Mouse (Mus musculus) liver, postnatal 0 days (tissue): ENCODE measurements around the gene Dthd1. TPM values are rescaled to one million over a fixed set of nuclear protein-coding genes. Genes with fewer than 3 reads are reported as not detected.
A peak's percentile ranks its signal among the peaks of the same experiment; 100 is the strongest.

Experiments
- ATAC-seq: fragments of 200-750 bp; cut with Nextera tagmentation; 2 replicates; pipeline ENCODE4 v1.8.0; 2017; ENCODE audit warnings: mild to moderate bottlenecking, moderate library complexity
- DNase-seq: peaks from one replicate; pipeline ENCODE4 v3.0.0-alpha.2; 2016
- H3K27ac ChIP-seq: fragments of 300-500 bp; sonication (generic); 2 replicates; pipeline ENCODE4 v1.5.1; 2014; ENCODE audit warnings: antibody characterized with exemption, moderate library complexity, mild to moderate bottlenecking, low read depth
- H3K27me3 ChIP-seq: fragments of 300-500 bp; sonication (generic); 2 replicates; pipeline ENCODE4 v1.6.1; 2014; ENCODE audit warnings: low read length, control low read depth, mixed read lengths; ENCODE audit not compliant: insufficient read depth
- H3K36me3 ChIP-seq: fragments of 300-500 bp; sonication (generic); replicated peaks from 2 replicates; pipeline ENCODE4 v1.6.1; 2014; ENCODE audit warnings: mild to moderate bottlenecking, control low read depth, low read length, moderate library complexity, mixed read lengths; ENCODE audit not compliant: insufficient read depth
- H3K4me1 ChIP-seq: fragments of 300-500 bp; sonication (generic); 2 replicates; pipeline ENCODE4 v1.6.1; 2014; ENCODE audit warnings: antibody characterized with exemption, mild to moderate bottlenecking, control low read depth; ENCODE audit not compliant: insufficient read depth
- H3K4me2 ChIP-seq: fragments of 300-500 bp; sonication (generic); 2 replicates; pipeline ENCODE4 v1.6.1; 2014; ENCODE audit warnings: low read depth, mild to moderate bottlenecking, low read length, moderate library complexity, mixed read lengths
- H3K4me3 ChIP-seq: fragments of 300-500 bp; sonication (generic); 2 replicates; pipeline ENCODE4 v1.5.1; 2014; ENCODE audit warnings: low read depth, low read length
- H3K9ac ChIP-seq: fragments of 300-500 bp; sonication (generic); replicated peaks from 2 replicates; pipeline ENCODE4 v1.6.1; 2014; ENCODE audit warnings: mild to moderate bottlenecking, moderate library complexity
- H3K9me3 ChIP-seq: fragments of 300-500 bp; sonication (generic); 2 replicates; pipeline ENCODE4 v1.6.1; 2016; ENCODE audit warnings: mild to moderate bottlenecking, control low read depth, low read length, mixed read lengths
- CTCF ChIP-seq: sonication (generic); IDR thresholded peaks from 2 replicates; pipeline ENCODE4 v1.5.1; 2016; ENCODE audit warnings: antibody characterized with exemption, low read depth
- EP300 ChIP-seq: IDR thresholded peaks from 2 replicates; pipeline ENCODE4 v1.6.1; 2016; ENCODE audit warnings: antibody characterized with exemption, low read depth, mild to moderate bottlenecking
- WGBS: fragments of 180-500 bp; shearing (Covaris S2); extraction: QIAGEN DNeasy Blood & Tissue Kit; methylation state at CpG from one replicate; pipeline ENCODE4 v1.1.7; 2014; ENCODE audit not compliant: insufficient replicate concordance; 5-methylcytosine and 5-hydroxymethylcytosine counted together
- polyA plus RNA-seq: library from polyadenylated mRNA; unstranded; fragments of >200 nt; fragmentation: Nextera tagmentation; extraction: Ambion mirVana; gene quantifications from 2 replicates; pipeline ENCODE4 v1.2.1, GENCODE M21; 2015

Dthd1 gene
- not detected in 2 replicates for polyA plus RNA-seq

DNA sequence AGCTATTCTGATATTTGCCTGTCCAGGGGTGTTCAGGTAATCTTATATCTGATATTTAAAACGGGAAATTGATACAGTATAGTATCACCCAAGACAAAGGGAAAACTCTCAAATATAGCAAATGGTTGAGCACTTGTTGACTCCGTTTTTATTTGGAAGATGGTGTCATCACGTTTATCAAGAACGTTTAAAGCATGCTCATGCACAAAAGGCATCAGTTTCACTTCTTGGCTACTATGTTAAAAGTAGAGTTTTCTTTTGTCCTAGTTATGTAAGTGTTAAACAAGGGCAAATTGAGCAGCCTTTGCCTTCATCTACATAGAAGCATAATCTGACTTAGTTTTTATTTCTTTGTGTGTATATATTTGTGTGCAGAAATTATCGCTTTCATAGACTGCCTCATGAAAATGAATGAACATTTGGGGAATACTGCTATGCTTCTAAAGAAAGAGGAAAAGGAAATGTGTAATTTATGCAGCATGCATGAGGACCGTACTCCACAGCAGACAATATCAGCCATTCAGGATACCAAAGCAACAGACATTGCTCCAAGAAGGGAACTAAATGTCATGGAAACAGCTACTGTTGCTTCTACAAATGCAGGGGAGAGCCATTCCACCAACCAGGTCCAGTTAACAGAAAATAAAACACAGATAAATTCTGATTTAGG lies at the start of gene Dthd1:
Gene Dthd1, plus strand, starts transcription at position 422 of the 670 bp plus-strand sequence.
- H3K27me3 ChIP-seq = no peaks in the 10 kb centered on the region
- ATAC-seq = no peak

DNA sequence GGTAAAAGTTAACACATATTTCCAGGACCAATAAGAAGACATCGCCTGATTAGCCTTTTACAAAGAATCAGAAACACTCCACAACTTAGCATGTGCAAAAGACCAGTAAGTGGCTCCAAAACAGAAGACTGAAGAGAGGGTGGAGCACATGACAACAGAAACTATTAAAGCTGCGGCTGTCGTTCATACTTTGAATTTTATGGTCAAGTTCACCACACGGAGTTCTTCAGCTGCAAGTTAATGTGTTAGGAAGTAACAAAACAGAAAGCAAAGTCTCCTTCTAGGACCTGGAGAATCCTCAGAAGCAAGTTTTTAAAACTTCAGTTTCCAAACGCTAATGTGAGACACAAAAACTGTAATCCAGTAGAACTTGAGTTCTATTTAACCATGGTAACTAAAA lies 49.5 kb upstream of the Dthd1 start:
- ATAC-seq (no peak), DNase-seq (no peak)
- TF ChIP-seq CTCF (no peak), EP300 (no peak)
- Histone ChIP-seq H3K4me1 (peaks cover 16% of the 10 kb centered on the region), H3K27me3 (no peaks in the 10 kb centered on the region), H3K36me3 (no peaks in the 10 kb centered on the region), H3K9me3 (no peaks in the 10 kb centered on the region), H3K4me2 (peak overlapping the region; percentile 71; the same call in 1 of the 2 replicates), H3K27ac (peak overlapping the region; percentile 20; the same call in 1 of the 2 replicates), H3K4me3 (no peak overlapping the region), H3K9ac (no peak overlapping the region)
- WGBS = 74% methylated on average over 5 of the region's 5 CpGs

More for the DNA sequence above, at the start of gene Dthd1:
- Histone ChIP-seq H3K36me3 (no peaks in the 10 kb centered on the region), H3K4me2 (no peak within 1 kb of the TSS), H3K4me3 (no peak within 1 kb of the TSS), H3K9me3 (no peaks in the 10 kb centered on the region), H3K27ac (no peak within 1 kb of the TSS), H3K4me1 (no peaks in the 10 kb centered on the region), H3K9ac (no peak within 1 kb of the TSS)
- no peak for TF ChIP-seq EP300
- no peak for TF ChIP-seq CTCF
- no peak for DNase-seq
- 76% methylated on average over 6 of the region's 6 CpGs for whole genome bisulfite sequencing

DNA sequence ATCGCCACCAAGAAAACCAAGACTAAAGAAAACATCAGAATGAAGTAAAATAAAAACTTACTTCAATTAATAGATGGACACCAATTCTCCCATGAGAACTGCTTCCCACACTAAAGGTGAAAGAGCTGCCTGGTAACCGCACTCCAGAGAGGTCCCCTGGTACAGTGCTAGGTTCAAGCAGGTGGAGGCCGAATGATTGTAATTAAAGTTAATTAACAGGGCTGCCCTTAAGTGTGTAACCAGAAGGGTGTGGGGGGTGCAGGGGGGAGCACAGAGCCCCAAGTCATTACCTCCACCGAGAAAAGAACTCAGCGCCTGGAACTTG lies 48.2 kb upstream of the Dthd1 start:
- Histone ChIP-seq H3K4me2 (peak overlapping the region; percentile 71), H3K36me3 (no peaks in the 10 kb centered on the region), H3K9me3 (no peaks in the 10 kb centered on the region), H3K4me1 (peaks cover 16% of the 10 kb centered on the region), H3K4me3 (peak overlapping the region; percentile 59), H3K27ac (peak overlapping the region; percentile 68), H3K9ac (peak overlapping the region; percentile 72), H3K27me3 (no peaks in the 10 kb centered on the region)
- TF ChIP-seq EP300 (no peak), CTCF (no peak)
- ATAC-seq (peak; percentile 5; the same call in 1 of the 2 replicates), DNase-seq (no peak)
- 20% methylated on average over 5 of the region's 5 CpGs for WGBS

DNA sequence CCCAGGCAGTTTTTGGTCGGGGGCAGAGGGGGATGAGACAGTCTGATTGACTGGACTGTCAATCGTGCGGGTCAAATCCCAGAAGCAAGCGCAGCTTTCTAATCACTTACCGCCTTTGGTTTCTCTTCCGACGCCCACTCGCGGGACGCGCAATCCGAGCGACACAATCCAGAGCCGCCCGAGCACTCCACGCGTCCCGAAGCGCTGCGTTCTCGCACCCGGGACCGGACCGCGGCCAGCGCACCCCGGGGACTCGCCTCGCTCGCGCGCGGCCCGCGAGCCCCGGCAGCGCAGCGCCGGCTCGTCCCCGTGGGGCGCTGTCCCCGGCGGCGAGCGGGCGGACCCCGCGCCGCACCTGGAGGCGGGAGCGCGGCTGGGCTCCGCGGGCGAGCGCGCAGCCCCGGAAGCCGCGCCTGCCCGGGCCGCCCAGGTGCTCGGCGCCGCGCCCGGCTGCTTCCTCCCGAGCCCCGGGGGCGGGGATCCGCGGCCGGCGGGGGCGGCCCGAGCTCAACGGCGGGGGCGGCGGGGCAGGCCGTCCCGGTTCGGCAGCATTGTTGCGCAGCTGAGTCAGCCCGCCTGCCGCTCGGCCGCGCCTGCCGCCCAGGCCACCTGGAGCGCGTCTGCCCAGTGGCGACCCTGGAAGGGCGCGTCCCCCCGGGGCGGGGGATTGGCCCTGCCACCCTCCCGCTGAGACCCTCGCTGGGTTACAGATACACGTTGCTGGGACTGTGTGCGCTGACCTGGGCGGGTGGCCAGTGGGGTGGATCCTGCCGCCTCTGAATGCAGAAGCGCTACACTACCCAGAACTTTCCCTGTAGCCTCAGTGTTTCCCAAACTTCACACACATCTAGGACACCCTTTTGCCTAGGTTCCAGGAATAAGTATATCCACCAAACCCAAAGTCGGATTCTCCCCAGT lies 47.6 kb upstream of the Dthd1 start, which contains the start of gene Arap2:
Gene Arap2, minus strand, starts transcription at position 376 of the 918 bp plus-strand sequence.
- ATAC-seq (peak; percentile 93), DNase-seq (peak; percentile 75)
- Histone ChIP-seq H3K4me2 (peak within 1 kb of the TSS; percentile 71), H3K9me3 (no peaks in the 10 kb centered on the region), H3K36me3 (no peaks in the 10 kb centered on the region), H3K4me3 (peak within 1 kb of the TSS; percentile 59), H3K4me1 (peaks cover 12% of the 10 kb centered on the region), H3K27ac (peak within 1 kb of the TSS; percentile 68), H3K9ac (peak within 1 kb of the TSS; percentile 72), H3K27me3 (no peaks in the 10 kb centered on the region)
- TF ChIP-seq EP300 = no peak
- no peak for TF ChIP-seq CTCF
- 1% methylated on average over 59 of the region's 106 CpGs for WGBS

DNA sequence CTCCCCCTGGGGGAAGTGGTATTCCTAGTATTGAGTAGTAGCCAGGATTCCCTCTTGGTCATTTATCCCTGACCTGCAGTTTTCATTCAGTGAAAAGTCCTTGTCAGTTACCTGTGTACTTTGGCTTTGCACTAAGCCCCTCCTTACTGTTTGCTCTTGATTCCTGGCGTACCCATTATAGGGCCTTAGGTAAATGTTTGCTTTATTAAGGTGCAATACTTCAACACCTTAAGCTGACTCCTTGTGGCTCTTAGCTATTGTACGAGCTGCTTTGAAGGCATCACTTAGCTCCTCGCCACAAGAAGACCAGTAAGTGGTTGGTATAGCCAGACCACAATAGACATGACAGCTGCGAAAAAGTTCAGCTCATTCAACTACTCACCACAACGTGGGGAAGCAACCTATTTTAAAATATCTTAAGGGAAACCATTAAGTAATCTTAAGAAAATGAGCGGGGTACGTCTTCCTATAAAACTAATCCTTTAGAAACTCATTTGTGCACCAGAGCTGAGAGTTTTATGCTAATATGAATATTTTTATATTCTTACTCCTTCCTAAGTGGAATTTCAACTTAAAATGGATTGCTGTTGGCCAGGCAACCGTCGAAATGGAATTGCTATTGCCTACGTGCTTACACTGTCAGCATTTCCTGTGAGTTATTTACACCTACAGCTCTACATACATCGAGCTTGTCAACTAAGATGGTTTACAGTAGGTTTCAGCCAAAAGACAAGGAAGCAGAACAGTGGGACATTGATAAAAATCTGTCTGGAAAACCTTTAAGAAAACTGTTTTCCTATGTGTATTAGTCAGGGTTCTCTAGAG lies 41.6 kb upstream of the Dthd1 start:
- no peak for TF ChIP-seq CTCF
- WGBS = 55% methylated on average over 11 of the region's 11 CpGs
- no peaks in the 10 kb centered on the region for H3K4me1 ChIP-seq
- no peak overlapping the region for H3K27ac ChIP-seq
- no peak overlapping the region for H3K9ac ChIP-seq
- ATAC-seq = no peak
- H3K9me3 ChIP-seq = no peaks in the 10 kb centered on the region
- no peaks in the 10 kb centered on the region for H3K36me3 ChIP-seq
- H3K27me3 ChIP-seq = no peaks in the 10 kb centered on the region
- H3K4me2 ChIP-seq = no peak overlapping the region
- DNase-seq = no peak
- H3K4me3 ChIP-seq = no peak overlapping the region

DNA sequence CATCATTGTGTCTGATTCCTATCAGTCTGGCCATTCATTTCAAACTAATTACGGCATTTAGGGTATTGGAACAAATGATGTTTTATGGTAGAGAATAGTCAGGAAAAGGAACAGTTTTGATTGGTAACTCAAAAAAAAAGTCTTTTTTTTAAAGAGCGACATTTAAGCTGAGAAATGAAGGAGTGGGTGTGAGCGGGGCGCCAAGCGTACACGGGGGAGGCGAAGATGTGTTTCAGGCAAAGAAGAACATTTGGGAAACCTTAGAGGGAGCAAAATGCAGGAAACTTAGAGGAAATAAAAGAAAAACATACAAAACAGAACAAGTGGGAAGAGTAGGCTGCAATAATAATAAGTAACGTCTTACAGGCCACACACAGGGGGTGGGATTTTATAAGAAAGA lies 35.8 kb upstream of the Dthd1 start:
- H3K36me3 ChIP-seq = no peaks in the 10 kb centered on the region
- no peak overlapping the region for H3K4me3 ChIP-seq
- no peak for ATAC-seq
- no peak overlapping the region for H3K27ac ChIP-seq
- WGBS = 88% methylated on average over 8 of the region's 8 CpGs
- no peak for TF ChIP-seq CTCF
- TF ChIP-seq EP300 = no peak
- H3K9me3 ChIP-seq = no peaks in the 10 kb centered on the region
- no peaks in the 10 kb centered on the region for H3K27me3 ChIP-seq
- H3K9ac ChIP-seq = no peak overlapping the region
- no peaks in the 10 kb centered on the region for H3K4me1 ChIP-seq
- H3K4me2 ChIP-seq = no peak overlapping the region
- no peak for DNase-seq
